Mouse (Mus musculus) hindbrain, postnatal 0 days (tissue): Measurements from ENCODE around the gene Ucn. TPM values are rescaled to one million over a fixed set of nuclear protein-coding genes. Genes with fewer than 3 reads are reported as not detected.

Experiments used
- ATAC-seq: fragments of 200-750 bp; cut with Nextera tagmentation; 2 replicates; pipeline ENCODE4 v1.8.0; 2017; ENCODE audit warnings: mild to moderate bottlenecking, moderate TSS enrichment, moderate library complexity
- DNase-seq: peaks from one replicate; pipeline ENCODE4 v3.0.0-alpha.2; 2015; ENCODE audit warnings: low spot score
- H3K27ac ChIP-seq: fragments of 300-500 bp; sonication (generic); 2 replicates; pipeline ENCODE4 v1.5.1; 2014; ENCODE audit warnings: mild to moderate bottlenecking
- H3K27me3 ChIP-seq: fragments of 300-500 bp; sonication (generic); 2 replicates; pipeline ENCODE4 v1.6.1; 2014; ENCODE audit warnings: low read length, mixed read lengths; ENCODE audit not compliant: insufficient read depth
- H3K36me3 ChIP-seq: fragments of 300-500 bp; sonication (generic); 2 replicates; pipeline ENCODE4 v1.6.1; 2014; ENCODE audit warnings: low read length, mixed read lengths; ENCODE audit not compliant: insufficient read depth
- H3K4me1 ChIP-seq: fragments of 300-500 bp; sonication (generic); 2 replicates; pipeline ENCODE4 v1.6.1; 2014; ENCODE audit warnings: antibody characterized with exemption, low read length, mixed read lengths; ENCODE audit not compliant: insufficient read depth
- H3K4me2 ChIP-seq: fragments of 300-500 bp; sonication (generic); 2 replicates; pipeline ENCODE4 v1.6.1; 2014; ENCODE audit warnings: low read depth, mild to moderate bottlenecking, low read length, moderate library complexity, mixed read lengths
- H3K4me3 ChIP-seq: fragments of 300-500 bp; sonication (generic); 2 replicates; pipeline ENCODE4 v1.5.1; 2014; ENCODE audit warnings: low read length
- H3K9ac ChIP-seq: fragments of 300-500 bp; sonication (generic); replicated peaks from 2 replicates; pipeline ENCODE4 v1.6.1; 2014; ENCODE audit warnings: mild to moderate bottlenecking, low read length, moderate library complexity, mixed read lengths
- H3K9me3 ChIP-seq: fragments of 300-500 bp; sonication (generic); 2 replicates; pipeline ENCODE4 v1.6.1; 2016; ENCODE audit warnings: low read length, mixed read lengths
- CTCF ChIP-seq: IDR thresholded peaks from 2 replicates; pipeline ENCODE4 v1.5.1; 2016; ENCODE audit warnings: antibody characterized with exemption, control low read depth, low read depth
- WGBS: fragments of 180-500 bp; shearing (Covaris S2); extraction: QIAGEN DNeasy Blood & Tissue Kit; methylation state at CpG from one replicate; pipeline ENCODE4 v1.1.7; 2014; 5-methylcytosine and 5-hydroxymethylcytosine counted together
- polyA plus RNA-seq: library from polyadenylated mRNA; unstranded; fragments of >200 nt; fragmentation: Nextera tagmentation; extraction: Ambion mirVana; gene quantifications from 2 replicates; pipeline ENCODE4 v1.2.1, GENCODE M21; 2015
- total RNA-seq: library from RNA; depleted of rRNA; stranded (reverse); fragments of >200 nt; gene quantifications from 2 replicates; pipeline ENCODE4 v1.2.3, GENCODE M21; 2014; rRNA removed

Ucn gene
- total and polyA plus RNA-seq, 2 experiments from 2014 or later = 0.44 TPM; not detected in 1

- no peak for TF ChIP-seq CTCF
- Histone ChIP-seq H3K4me3 (peak overlapping the region; percentile 43), H3K4me2 (peak overlapping the region; percentile 52), H3K9ac (peak overlapping the region; percentile 48), H3K27me3 (peaks cover 51% of the 10 kb centered on the region), H3K9me3 (no peaks in the 10 kb centered on the region), H3K4me1 (peaks cover 5% of the 10 kb centered on the region), H3K36me3 (no peaks in the 10 kb centered on the region), H3K27ac (no peak overlapping the region; the same call in 1 of the 2 replicates)
- WGBS = 2% methylated on average over 41 of the region's 54 CpGs
- peak; percentile 68 for DNase-seq
- peak; percentile 52 for ATAC-seq
Observed at GRCm38 (mm10) chr5:31093151-31094041, 45.2 kb downstream of the Ucn start.

GRCm38 (mm10) chr5:31092231-31092975 lies 46.2 kb downstream of the Ucn start:
- peak overlapping the region; percentile 48 for H3K9ac ChIP-seq
- H3K9me3 ChIP-seq = no peaks in the 10 kb centered on the region
- 3% methylated on average over 38 of the region's 53 CpGs for WGBS
- no peaks in the 10 kb centered on the region for H3K36me3 ChIP-seq
- peak overlapping the region; percentile 49; the same call in 1 of the 2 replicates for H3K27ac ChIP-seq
- H3K4me2 ChIP-seq = peak overlapping the region; percentile 52
- ATAC-seq (0 out of 2 replicates have a peak, but pooled peaks have one; percentile 14), DNase-seq (no peak)
- peak overlapping the region; percentile 43 for H3K4me3 ChIP-seq
- no peak for TF ChIP-seq CTCF
- peaks cover 51% of the 10 kb centered on the region for H3K27me3 ChIP-seq
- H3K4me1 ChIP-seq = peaks cover 5% of the 10 kb centered on the region

Other genes with a start within 250 kb of the Ucn start
- gene Ost4, start 231.0 kb downstream of the Ucn start, total RNA-seq = 109 and 179 TPM in 2 replicates
- gene Ost4, start 231.0 kb downstream of the Ucn start, polyA plus RNA-seq = 224 and 236 TPM in 2 replicates
- 8.1 and 9.3 TPM in 2 replicates for gene Emilin1, start 225.4 kb downstream of the Ucn start, total RNA-seq
- gene Emilin1, start 225.4 kb downstream of the Ucn start, polyA plus RNA-seq = 10.3 and 10.5 TPM in 2 replicates
- gene Khk, start 217.4 kb downstream of the Ucn start, total RNA-seq = 3.0 and 14.6 TPM in 2 replicates
- gene Khk, start 217.4 kb downstream of the Ucn start, polyA plus RNA-seq = 16.5 and 17.4 TPM in 2 replicates
- 114 and 153 TPM in 2 replicates for gene Cgref1, start 193.2 kb downstream of the Ucn start, total RNA-seq
- gene Cgref1, start 193.2 kb downstream of the Ucn start, polyA plus RNA-seq = 77.4 and 88.0 TPM in 2 replicates
- gene Preb, start 178.5 kb downstream of the Ucn start, total RNA-seq = 43.7 and 49.6 TPM in 2 replicates
- gene Preb, start 178.5 kb downstream of the Ucn start, polyA plus RNA-seq = 104 and 106 TPM in 2 replicates
- 0.04 TPM in 1 of 2 replicates, not detected in the other for gene Tcf23, start 170.2 kb downstream of the Ucn start, total RNA-seq
- gene Tcf23, start 170.2 kb downstream of the Ucn start, polyA plus RNA-seq = 0.06 TPM in 1 of 2 replicates, not detected in the other
- 152 and 155 TPM in 2 replicates for gene Atraid, start 90.5 kb downstream of the Ucn start, total RNA-seq
- 240 and 242 TPM in 2 replicates for gene Atraid, start 90.5 kb downstream of the Ucn start, polyA plus RNA-seq
- 40.9 and 46.7 TPM in 2 replicates for gene Slc5a6, start 89.9 kb downstream of the Ucn start, total RNA-seq
- 27.9 and 33.7 TPM in 2 replicates for gene Slc5a6, start 89.9 kb downstream of the Ucn start, polyA plus RNA-seq
- 56.2 and 58.8 TPM in 2 replicates for gene Cad, start 84.0 kb downstream of the Ucn start, total RNA-seq
- gene Cad, start 84.0 kb downstream of the Ucn start, polyA plus RNA-seq = 8.1 and 9.1 TPM in 2 replicates
- gene Dnajc5g, start 32.5 kb downstream of the Ucn start, total RNA-seq = not detected in 2 replicates
- not detected in 2 replicates for gene Dnajc5g, start 32.5 kb downstream of the Ucn start, polyA plus RNA-seq
- gene Slc30a3, start 30.6 kb downstream of the Ucn start, total RNA-seq = 40.2 and 47.5 TPM in 2 replicates
- 33.5 and 37.2 TPM in 2 replicates for gene Slc30a3, start 30.6 kb downstream of the Ucn start, polyA plus RNA-seq
- gene Trim54, start 22.1 kb downstream of the Ucn start, total RNA-seq = 0.22 and 0.52 TPM in 2 replicates
- not detected in 2 replicates for gene Trim54, start 22.1 kb downstream of the Ucn start, polyA plus RNA-seq
- gene Mpv17, start 15.4 kb upstream of the Ucn start, total RNA-seq = 66.1 and 75.0 TPM in 2 replicates
- gene Mpv17, start 15.4 kb upstream of the Ucn start, polyA plus RNA-seq = 49.1 and 52.1 TPM in 2 replicates
- gene Gm29609, start 41.1 kb upstream of the Ucn start, total RNA-seq = 1.8 and 9.8 TPM in 2 replicates
- 1.9 and 2.9 TPM in 2 replicates for gene Gm29609, start 41.1 kb upstream of the Ucn start, polyA plus RNA-seq
- 40.8 and 65.6 TPM in 2 replicates for gene Gtf3c2, start 41.3 kb upstream of the Ucn start, total RNA-seq
- 45.1 and 46.1 TPM in 2 replicates for gene Gtf3c2, start 41.3 kb upstream of the Ucn start, polyA plus RNA-seq
- gene Snx17, start 54.4 kb upstream of the Ucn start, total RNA-seq = 102 and 116 TPM in 2 replicates
- gene Snx17, start 54.4 kb upstream of the Ucn start, polyA plus RNA-seq = 112 and 114 TPM in 2 replicates
- 28.3 and 31.7 TPM in 2 replicates for gene Eif2b4, start 54.6 kb upstream of the Ucn start, total RNA-seq
- gene Eif2b4, start 54.6 kb upstream of the Ucn start, polyA plus RNA-seq = 78.1 and 83.9 TPM in 2 replicates
- gene Zfp513, start 63.5 kb upstream of the Ucn start, total RNA-seq = 8.9 and 9.6 TPM in 2 replicates
- 11.4 and 12.6 TPM in 2 replicates for gene Zfp513, start 63.5 kb upstream of the Ucn start, polyA plus RNA-seq
- 67.4 and 90.4 TPM in 2 replicates for gene Ppm1g, start 81.9 kb upstream of the Ucn start, total RNA-seq
- gene Ppm1g, start 81.9 kb upstream of the Ucn start, polyA plus RNA-seq = 155 and 157 TPM in 2 replicates
- gene Nrbp1, start 102.0 kb upstream of the Ucn start, total RNA-seq = 100 and 124 TPM in 2 replicates
- gene Nrbp1, start 102.0 kb upstream of the Ucn start, polyA plus RNA-seq = 134 and 139 TPM in 2 replicates
- gene Gm9970, start 102.4 kb upstream of the Ucn start, total RNA-seq = 7.0 TPM in 1 of 2 replicates, not detected in the other
- gene Gm9970, start 102.4 kb upstream of the Ucn start, polyA plus RNA-seq = 0.29 and 0.84 TPM in 2 replicates
- gene Krtcap3, start 112.9 kb upstream of the Ucn start, total RNA-seq = 2.4 and 3.2 TPM in 2 replicates
- gene Krtcap3, start 112.9 kb upstream of the Ucn start, polyA plus RNA-seq = 2.5 and 2.9 TPM in 2 replicates
- gene Ift172, start 152.3 kb upstream of the Ucn start, total RNA-seq = 38.2 and 41.8 TPM in 2 replicates
- 16.7 and 18.2 TPM in 2 replicates for gene Ift172, start 152.3 kb upstream of the Ucn start, polyA plus RNA-seq
- 184 and 187 TPM in 2 replicates for gene Fndc4, start 157.3 kb upstream of the Ucn start, total RNA-seq
- gene Fndc4, start 157.3 kb upstream of the Ucn start, polyA plus RNA-seq = 122 TPM in 2 replicates
- 0.89 TPM in 1 of 2 replicates, not detected in the other for gene Gckr, start 158.6 kb upstream of the Ucn start, total RNA-seq
- gene Gckr, start 158.6 kb upstream of the Ucn start, polyA plus RNA-seq = 0.56 and 0.93 TPM in 2 replicates